Comparison of ENCODE assay signal across 12 mouse cellular contexts in genomic region chr6:120148716-120149392, GRCm38 (mm10). TPM values are rescaled to one million over a fixed set of nuclear protein-coding genes. Genes with fewer than 3 reads are reported as not detected.
DNase-seq lines count a peak whose midpoint lies in the region; ATAC-seq and TF ChIP-seq lines count a peak whose summit lies in the region.
"Had no signal": no experiment of that assay in that cellular context is flagged by ENCODE, and none has a peak within 500 bp of the region (broad histone marks: within the 10 kb centered on the region; RNA-seq: fewer than 3 reads in every experiment).

No protein-coding gene starts in this region.

- intact Hi-C loops in heart, adult 2 months (cut with DNase I): loop anchor here (2.0 kb wide), 1 partner anchor 40 kb away; no protein-coding TSS in a partner anchor
- intact Hi-C loops in heart, postnatal 36 days (cut with DNase I): no loop called here
- intact Hi-C loops in left cerebral cortex, postnatal 4 days (cut with DNase I): no loop called here

- peak; percentile 47; the same call in 1 of the 2 replicates for TF ChIP-seq EP300 in heart, adult 2 months (IDR thresholded peaks at IDR 0.05; ENCODE audit: insufficient read depth, low read depth, low read length)

- no peaks in the 10 kb centered on the region for H3K27me3 ChIP-seq in heart, adult 2 months (ENCODE audit: control insufficient read depth, insufficient read depth, low read length)
- no peaks in the 10 kb centered on the region for H3K27me3 ChIP-seq in limb, embryonic 12.5 days
- H3K27me3 ChIP-seq in liver, embryonic 12.5 days (replicated peaks): no peaks in the 10 kb centered on the region

- H3K4me2 ChIP-seq in limb, embryonic 12.5 days: no peak overlapping the region
- H3K4me2 ChIP-seq in liver, embryonic 12.5 days: no peak overlapping the region

- TF ChIP-seq CTCF in heart, adult 2 months (IDR thresholded peaks at IDR 0.05): no peak

- WGBS in heart, adult 2 months: 71% methylated on average over 12 of the region's 12 CpGs
- WGBS in limb, embryonic 12.5 days: 88% methylated on average over 12 of the region's 12 CpGs
- 79% methylated on average over 12 of the region's 12 CpGs for WGBS in liver, embryonic 12.5 days (ENCODE audit: insufficient replicate concordance)

- ATAC-seq in limb, embryonic 12.5 days (ENCODE audit: insufficient number of reproducible peaks, insufficient read depth, low FRiP score, low TSS enrichment, low read depth): peak; percentile 53; the same call in 1 of the 2 replicates
- ATAC-seq in liver, embryonic 12.5 days: no peak

- no peaks in the 10 kb centered on the region; the same call in 1 of the 2 replicates for H3K36me3 ChIP-seq in heart, adult 2 months (ENCODE audit: control insufficient read depth, insufficient read depth, low read length)
- no peaks in the 10 kb centered on the region for H3K36me3 ChIP-seq in limb, embryonic 12.5 days
- H3K36me3 ChIP-seq in liver, embryonic 12.5 days: no peaks in the 10 kb centered on the region

- no peaks in the 10 kb centered on the region for H3K79me2 ChIP-seq in heart, adult 2 months (replicated peaks; ENCODE audit: control insufficient read depth, insufficient read depth, low read length)

- DNase-seq in heart, adult 2 months: peak; percentile 54 to 69
- no peak for DNase-seq in heart, postnatal 36 days
- DNase-seq in heart, adult 9 months (ENCODE audit: low spot score in 2 of 2): peak; percentile 50 to 65
- peak; percentile 83 for DNase-seq in skeletal muscle tissue, adult 2 months (ENCODE audit: low read depth, low spot score)
- DNase-seq in left cerebral cortex, adult 11 months (ENCODE audit: low spot score): no peak
- DNase-seq in left cerebral cortex, postnatal 4 days: no peak
- DNase-seq: cerebellum, adult 9-11 months had no signal

- H3K9ac ChIP-seq in heart, adult 2 months (ENCODE audit: low read depth, low read length): peak overlapping the region; percentile 14; the same call in 1 of the 2 replicates
- H3K9ac ChIP-seq in limb, embryonic 12.5 days (replicated peaks): no peak overlapping the region
- no peak overlapping the region for H3K9ac ChIP-seq in liver, embryonic 12.5 days

- peaks cover 30% of the 10 kb centered on the region for H3K4me1 ChIP-seq in heart, adult 2 months (ENCODE audit: control insufficient read depth, insufficient read depth, low read length)
- peaks cover 10% of the 10 kb centered on the region for H3K4me1 ChIP-seq in limb, embryonic 12.5 days (replicated peaks)
- peaks cover 15% of the 10 kb centered on the region for H3K4me1 ChIP-seq in liver, embryonic 12.5 days

- TF ChIP-seq POLR2A in heart, adult 2 months (IDR thresholded peaks at IDR 0.05; ENCODE audit: insufficient read depth, low read depth, low read length): no peak; the same call in 1 of the 2 replicates

- H3K9me3 ChIP-seq in limb, embryonic 12.5 days: no peaks in the 10 kb centered on the region
- no peaks in the 10 kb centered on the region for H3K9me3 ChIP-seq in liver, embryonic 12.5 days (replicated peaks)
- H3K9me3 ChIP-seq: megakaryocyte, embryonic 14.5 days had no signal

- H3K4me3 ChIP-seq in heart, adult 2 months: no peak overlapping the region
- no peak overlapping the region for H3K4me3 ChIP-seq in limb, embryonic 12.5 days (replicated peaks)
- H3K4me3 ChIP-seq in liver, embryonic 12.5 days: no peak overlapping the region
- H3K4me3 ChIP-seq: megakaryocyte, embryonic 14.5 days had no signal

- peak overlapping the region; percentile 81 for H3K27ac ChIP-seq in heart, adult 2 months
- peak overlapping the region; percentile 41; the same call in 1 of the 2 replicates for H3K27ac ChIP-seq in limb, embryonic 12.5 days
- no peak overlapping the region for H3K27ac ChIP-seq in liver, embryonic 12.5 days

RNA-seq across cellular contexts. Expression of gene Ninj2, which starts 55.7 kb away (rescaled TPM):
- not detected for total RNA-seq in heart, adult 2 months (2021)
- not detected in 2 replicates for polyA plus RNA-seq in heart, adult 2 months (2012; rRNA removed)
- not detected for total RNA-seq in heart, postnatal 36 days (2021)
- not detected in 2 replicates for polyA plus RNA-seq in limb, embryonic 12.5 days (2016; fragmentation: Nextera tagmentation; extraction: Ambion mirVana)
- not detected in 2 replicates for polyA plus RNA-seq in liver, embryonic 12.5 days (2016; fragmentation: Nextera tagmentation; extraction: Ambion mirVana)
- total RNA-seq in left cerebral cortex, postnatal 4 days (2021): not detected
- polyA plus RNA-seq: intestine, embryonic 14.5 days; large intestine, adult 2 months had no signal

Comparison
In these comparisons a context has a peak if more than half of its experiments do, and no peak if none do; other contexts are left out.
1. DNase-seq: peak in heart, adult 2 months (2 of 2), heart, adult 9 months (2 of 2) and skeletal muscle tissue, adult 2 months (single experiment); none in heart, postnatal 36 days (0 of 2), left cerebral cortex, adult 11 months (single experiment) and left cerebral cortex, postnatal 4 days (single experiment).